Mouse (Mus musculus) limb, embryonic 14.5 days (tissue): Measurements from ENCODE around the gene Ulk3. TPM values are rescaled to one million over a fixed set of nuclear protein-coding genes. Genes with fewer than 3 reads are reported as not detected.

Experiments used
- ATAC-seq: fragments of 200-750 bp; cut with Nextera tagmentation; 2 replicates; pipeline ENCODE4 v1.8.0; 2017; ENCODE audit warnings: low read depth, moderate number of reproducible peaks, moderate TSS enrichment; ENCODE audit not compliant: low FRiP score
- DNase-seq: peaks from one replicate; pipeline ENCODE4 v3.0.0-alpha.2; 2015; ENCODE audit warnings: low spot score
- H3K27ac ChIP-seq: fragments of 300-500 bp; sonication (generic); replicated peaks from 2 replicates; pipeline ENCODE4 v1.5.1; 2014; ENCODE audit warnings: low read depth, mild to moderate bottlenecking, low read length, moderate library complexity, mixed read lengths
- H3K27me3 ChIP-seq: fragments of 300-500 bp; sonication (generic); 2 replicates; pipeline ENCODE4 v1.6.1; 2014; ENCODE audit warnings: low read length, mixed read lengths; ENCODE audit not compliant: control insufficient read depth, insufficient read depth
- H3K36me3 ChIP-seq: fragments of 300-500 bp; sonication (generic); 2 replicates; pipeline ENCODE4 v1.6.1; 2014; ENCODE audit warnings: mild to moderate bottlenecking, low read length, moderate library complexity, mixed read lengths; ENCODE audit not compliant: control insufficient read depth, insufficient read depth
- H3K4me1 ChIP-seq: fragments of 300-500 bp; sonication (generic); 2 replicates; pipeline ENCODE4 v1.6.1; 2014; ENCODE audit warnings: antibody characterized with exemption, low read length, mixed read lengths; ENCODE audit not compliant: control insufficient read depth, insufficient read depth
- H3K4me2 ChIP-seq: fragments of 300-500 bp; sonication (generic); replicated peaks from 2 replicates; pipeline ENCODE4 v1.6.1; 2014; ENCODE audit warnings: low read depth, mild to moderate bottlenecking, low read length, moderate library complexity; ENCODE audit not compliant: severe bottlenecking
- H3K4me3 ChIP-seq: fragments of 300-500 bp; sonication (generic); replicated peaks from 2 replicates; pipeline ENCODE4 v1.5.1; 2014; ENCODE audit warnings: low read length
- H3K9ac ChIP-seq: fragments of 300-500 bp; sonication (generic); 2 replicates; pipeline ENCODE4 v1.6.1; 2014; ENCODE audit warnings: mild to moderate bottlenecking, low read depth, low read length, moderate library complexity; ENCODE audit not compliant: severe bottlenecking
- H3K9me3 ChIP-seq: fragments of 300-500 bp; sonication (generic); 2 replicates; pipeline ENCODE4 v1.6.1; 2016; ENCODE audit warnings: low read length; ENCODE audit not compliant: control insufficient read depth
- POLR2A ChIP-seq: fragments of 200-500 bp; IDR thresholded peaks from 2 replicates; pipeline ENCODE4 v1.8.0; 2012; ENCODE audit warnings: inconsistent platforms, mild to moderate bottlenecking, moderate library complexity, borderline replicate concordance; ENCODE audit not compliant: insufficient read depth, insufficient read length; ENCODE audit errors: extremely low read depth
- WGBS: fragments of 180-500 bp; shearing (Covaris S2); extraction: QIAGEN DNeasy Blood & Tissue Kit; methylation state at CpG from one replicate; pipeline ENCODE4 v1.1.7; 2014; 5-methylcytosine and 5-hydroxymethylcytosine counted together
- polyA plus RNA-seq, 2 experiments: library from polyadenylated mRNA; depleted of rRNA in 1 of 2; stranded (reverse) in 1 of 2; unstranded in 1 of 2; fragments of >200 nt; fragmentation: Nextera tagmentation in 1 of 2; extraction: Ambion mirVana in 1 of 2; gene quantifications; 2 replicates each; pipeline versions ENCODE4 v1.2.1 to v1.2.3; 2012 to 2014

Gene Ulk3
- polyA plus RNA-seq, 2 experiments, result 13.1 to 41.7 TPM

DNA sequence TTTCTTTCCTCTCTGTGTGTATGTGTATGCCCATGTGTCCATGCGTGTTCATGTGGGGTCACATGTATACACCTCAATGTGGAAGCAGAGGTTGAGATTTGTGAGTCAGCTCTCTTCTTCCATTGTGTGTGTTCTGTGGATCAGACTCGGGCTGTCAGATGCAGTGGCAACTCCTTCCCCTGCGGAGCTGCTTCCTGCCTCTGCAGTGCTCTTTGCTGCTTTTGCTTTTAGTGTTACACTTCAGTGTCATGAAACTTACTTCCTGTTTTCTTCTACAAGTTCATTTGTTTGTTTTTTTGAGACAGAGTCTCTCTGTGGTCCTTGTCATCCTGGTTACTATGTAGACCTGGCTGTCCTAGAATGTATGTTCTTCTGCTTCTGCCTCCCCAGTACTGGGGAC is 4.3 kb upstream of the Ulk3 start:
- WGBS, result 80% methylated on average over 3 of the region's 3 CpGs
- no peak overlapping the region for H3K4me2 ChIP-seq

GRCm38 (mm10) chr9:57590726-57591125 is 1.5 kb downstream of the Ulk3 start:
- Histone ChIP-seq H3K27ac (no peak overlapping the region), H3K4me1 (peaks cover 7% of the 10 kb centered on the region), H3K4me2 (peak overlapping the region; percentile 90; the same call in 1 of the 2 replicates), H3K27me3 (no peaks in the 10 kb centered on the region), H3K4me3 (0 out of 2 replicates have a peak overlapping the region, but pooled peaks have one; percentile 82), H3K36me3 (peaks cover 57% of the 10 kb centered on the region), H3K9me3 (no peaks in the 10 kb centered on the region), H3K9ac (no peak overlapping the region)
- 34% methylated on average over 5 of the region's 5 CpGs for WGBS
- TF ChIP-seq POLR2A, result no peak
- DNase-seq, result no peak
- ATAC-seq, result no peak

More for the DNA sequence above, 4.3 kb upstream of the Ulk3 start:
- no peak for ATAC-seq
- H3K4me1 ChIP-seq, result 0 out of 2 replicates have a peak, but pooled peaks cover 3% of the 10 kb centered on the region
- H3K4me3 ChIP-seq, result no peak overlapping the region
- H3K9me3 ChIP-seq, result no peaks in the 10 kb centered on the region
- no peak overlapping the region for H3K27ac ChIP-seq
- no peak for DNase-seq
- no peak for TF ChIP-seq POLR2A
- peaks cover 71% of the 10 kb centered on the region for H3K36me3 ChIP-seq
- H3K27me3 ChIP-seq, result no peaks in the 10 kb centered on the region
- H3K9ac ChIP-seq, result no peak overlapping the region

GRCm38 (mm10) chr9:57593454-57594173 is 4.4 kb downstream of the Ulk3 start:
- peaks cover 7% of the 10 kb centered on the region for H3K4me1 ChIP-seq
- H3K4me2 ChIP-seq, result no peak overlapping the region
- WGBS, result 48% methylated on average over 11 of the region's 12 CpGs
- no peak for ATAC-seq
- no peak for TF ChIP-seq POLR2A
- H3K4me3 ChIP-seq, result no peak overlapping the region
- H3K27me3 ChIP-seq, result no peaks in the 10 kb centered on the region
- H3K36me3 ChIP-seq, result peaks cover 38% of the 10 kb centered on the region
- H3K27ac ChIP-seq, result no peak overlapping the region
- no peaks in the 10 kb centered on the region for H3K9me3 ChIP-seq
- no peak overlapping the region for H3K9ac ChIP-seq
- no peak for DNase-seq

- Histone ChIP-seq H3K9me3 (no peaks in the 10 kb centered on the region), H3K36me3 (peaks cover 38% of the 10 kb centered on the region), H3K27me3 (no peaks in the 10 kb centered on the region), H3K9ac (no peak overlapping the region), H3K4me2 (no peak overlapping the region), H3K27ac (no peak overlapping the region), H3K4me3 (no peak overlapping the region), H3K4me1 (peaks cover 5% of the 10 kb centered on the region)
- ATAC-seq (no peak), DNase-seq (no peak)
- WGBS, result 79% methylated on average over 9 of the region's 9 CpGs
- no peak for TF ChIP-seq POLR2A
These were observed 4.9 kb downstream of the Ulk3 start for GRCm38 (mm10) chr9:57594174-57594509.

DNA sequence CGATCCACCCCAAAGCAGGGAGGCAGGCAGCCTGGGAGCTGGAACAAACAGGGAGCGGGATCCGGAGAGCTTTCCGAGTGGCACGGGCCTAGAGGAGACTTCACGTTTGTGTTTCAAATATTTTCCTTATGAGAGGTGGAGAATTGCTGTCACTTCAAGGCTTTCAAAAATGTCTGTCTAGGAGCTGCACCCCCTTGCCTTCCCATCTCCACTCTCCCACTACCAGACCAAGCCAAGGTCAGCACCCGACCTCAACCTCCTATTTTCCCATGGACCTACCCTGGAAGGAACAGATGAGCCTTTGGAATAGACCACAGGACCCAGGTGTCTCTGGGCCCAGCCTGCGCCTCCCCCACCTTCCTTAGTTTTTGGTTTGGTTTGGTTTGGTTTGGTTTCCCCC is 8.0 kb downstream of the Ulk3 start:
- ATAC-seq (no peak), DNase-seq (no peak)
- no peak overlapping the region for H3K4me3 ChIP-seq
- H3K27ac ChIP-seq, result no peak overlapping the region
- H3K4me1 ChIP-seq, result no peaks in the 10 kb centered on the region
- H3K9ac ChIP-seq, result no peak overlapping the region
- TF ChIP-seq POLR2A, result no peak
- 83% methylated on average over 8 of the region's 8 CpGs for WGBS
- H3K9me3 ChIP-seq, result no peaks in the 10 kb centered on the region
- no peaks in the 10 kb centered on the region for H3K27me3 ChIP-seq
- no peak overlapping the region for H3K4me2 ChIP-seq
- H3K36me3 ChIP-seq, result peaks cover 33% of the 10 kb centered on the region
